Mouse (Mus musculus): ENCODE measurements at regions not wholly inside any gene's neighbourhood (a gene's known extent, or its start where the extent isn't known, plus 50 kb on each side); places are given as distances from the start of the nearest gene placed in this dataset.

- ATAC-seq (replicated peaks; ENCODE audit: low FRiP score, poor library complexity, severe bottlenecking), result no peak
These were observed 908.3 kb upstream of the Lrrc6 start for GRCm38 (mm10) chr15:67408871-67409559.

- ATAC-seq (replicated peaks; ENCODE audit: low FRiP score, poor library complexity, severe bottlenecking), result 0 out of 2 replicates have a peak, but pooled peaks have one; percentile 19
These were observed 906.5 kb upstream of the Lrrc6 start for GRCm38 (mm10) chr15:67407244-67407643.

- no peak for ATAC-seq (replicated peaks; ENCODE audit: low FRiP score, poor library complexity, severe bottlenecking)
These were observed 904.8 kb upstream of the Lrrc6 start for GRCm38 (mm10) chr15:67405523-67405922.

GRCm38 (mm10) chr15:67405011-67405410 is 904.3 kb upstream of the Lrrc6 start:
- ATAC-seq (replicated peaks; ENCODE audit: low FRiP score, poor library complexity, severe bottlenecking), result no peak

GRCm38 (mm10) chr15:67402310-67402709 is 901.6 kb upstream of the Lrrc6 start:
- no peak for ATAC-seq (replicated peaks; ENCODE audit: low FRiP score, poor library complexity, severe bottlenecking)

- no peak for ATAC-seq (replicated peaks; ENCODE audit: low FRiP score, poor library complexity, severe bottlenecking)
These were observed 896.6 kb upstream of the Lrrc6 start for GRCm38 (mm10) chr15:67397269-67397668.

- no peak for ATAC-seq (replicated peaks; ENCODE audit: low FRiP score, poor library complexity, severe bottlenecking)
These were observed 894.4 kb upstream of the Lrrc6 start for GRCm38 (mm10) chr15:67395114-67395513.

- no peak for ATAC-seq (replicated peaks; ENCODE audit: low FRiP score, poor library complexity, severe bottlenecking)
These were observed 891.2 kb upstream of the Lrrc6 start for GRCm38 (mm10) chr15:67391918-67392317.

GRCm38 (mm10) chr15:67388514-67388913 is 887.8 kb upstream of the Lrrc6 start:
- ATAC-seq (replicated peaks; ENCODE audit: low FRiP score, poor library complexity, severe bottlenecking), result no peak

- ATAC-seq (replicated peaks; ENCODE audit: low FRiP score, poor library complexity, severe bottlenecking), result no peak
These were observed 886.2 kb upstream of the Lrrc6 start for GRCm38 (mm10) chr15:67386896-67387295.

- ATAC-seq (replicated peaks; ENCODE audit: low FRiP score, poor library complexity, severe bottlenecking), result no peak
These were observed 872.9 kb upstream of the Lrrc6 start for GRCm38 (mm10) chr15:67373599-67373998.

GRCm38 (mm10) chr15:67373030-67373429 is 872.3 kb upstream of the Lrrc6 start:
- no peak for ATAC-seq (replicated peaks; ENCODE audit: low FRiP score, poor library complexity, severe bottlenecking)

- ATAC-seq (replicated peaks; ENCODE audit: low FRiP score, poor library complexity, severe bottlenecking), result no peak
These were observed 863.5 kb upstream of the Lrrc6 start for GRCm38 (mm10) chr15:67364099-67364756.

GRCm38 (mm10) chr15:67361012-67361571 is 860.4 kb upstream of the Lrrc6 start:
- no peak for ATAC-seq (replicated peaks; ENCODE audit: low FRiP score, poor library complexity, severe bottlenecking)

- no peak for ATAC-seq (replicated peaks; ENCODE audit: low FRiP score, poor library complexity, severe bottlenecking)
These were observed 857.2 kb upstream of the Lrrc6 start for GRCm38 (mm10) chr15:67357867-67358266.

GRCm38 (mm10) chr15:67355334-67355733 is 854.6 kb upstream of the Lrrc6 start:
- no peak for ATAC-seq (replicated peaks; ENCODE audit: low FRiP score, poor library complexity, severe bottlenecking)

GRCm38 (mm10) chr15:67354598-67355159 is 854.0 kb upstream of the Lrrc6 start:
- ATAC-seq (replicated peaks; ENCODE audit: low FRiP score, poor library complexity, severe bottlenecking), result no peak

GRCm38 (mm10) chr15:67349501-67349900 is 848.8 kb upstream of the Lrrc6 start:
- no peak for ATAC-seq (replicated peaks; ENCODE audit: low FRiP score, poor library complexity, severe bottlenecking)

GRCm38 (mm10) chr15:67345179-67346148 is 844.8 kb upstream of the Lrrc6 start:
- no peak for ATAC-seq (replicated peaks; ENCODE audit: low FRiP score, poor library complexity, severe bottlenecking)

- no peak for ATAC-seq (replicated peaks; ENCODE audit: low FRiP score, poor library complexity, severe bottlenecking)
These were observed 841.3 kb upstream of the Lrrc6 start for GRCm38 (mm10) chr15:67342050-67342449.

Measured in erythroid progenitor cell, adult 5-6 weeks (primary cell).